Mouse (Mus musculus): Measurements from ENCODE around the gene Oip5. TPM values are rescaled to one million over a fixed set of nuclear protein-coding genes. Genes with fewer than 3 reads are reported as not detected.
"Not testable (repeated sequence)": the region's sequence is repeated elsewhere in the genome, so short reads cannot be mapped to it uniquely, and the experiment has no call there.

Oip5 gene
- polyA plus RNA-seq (2015; fragmentation: Nextera tagmentation; extraction: Ambion mirVana) = 27.9 and 29.5 TPM in 2 replicates

DNA sequence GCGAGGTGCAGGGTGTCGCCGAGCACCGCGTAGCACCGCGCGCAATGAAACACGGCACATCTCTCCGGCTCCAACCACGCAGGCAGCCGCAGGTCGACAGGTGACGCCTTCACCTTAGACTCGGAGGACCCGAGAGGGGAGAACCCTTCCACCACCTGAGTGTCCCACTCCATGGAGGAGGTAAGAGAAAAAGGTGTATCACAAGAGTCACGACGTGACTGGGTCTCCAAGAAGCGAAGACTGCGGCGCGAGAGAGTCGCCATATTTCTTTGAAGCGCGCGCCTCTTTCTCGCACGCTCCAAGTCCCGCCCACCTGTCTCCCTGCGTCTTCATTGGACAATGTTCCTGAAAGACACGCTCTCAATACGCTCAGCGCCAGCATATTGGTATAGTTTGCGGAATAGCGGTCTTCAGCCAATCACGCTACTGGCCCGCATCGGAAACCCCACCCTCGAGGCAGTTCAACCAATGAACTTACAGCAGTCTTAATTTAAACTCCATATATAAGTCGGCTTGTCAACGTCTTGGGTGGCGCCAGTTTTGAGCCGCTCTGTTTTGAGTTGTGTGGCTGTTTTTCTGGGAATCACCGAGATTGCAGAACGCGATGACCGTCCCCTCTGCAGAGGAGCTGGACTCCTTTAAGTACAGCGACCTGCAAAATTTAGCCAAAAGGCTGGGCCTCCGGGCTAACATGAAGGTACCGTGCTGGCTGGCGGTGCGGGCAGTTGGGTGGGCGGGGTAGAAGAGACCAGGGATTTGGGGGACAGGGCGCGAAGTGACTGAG, at the start of gene Oip5, which contains the start of gene Nusap1:
TSS of gene Oip5 (minus strand) at position 271 of the 784 bp plus-strand sequence.
TSS of gene Nusap1 (plus strand) at position 100 of the 784 bp plus-strand sequence.
- peaks cover 36% of the 10 kb centered on the region for H3K4me1 ChIP-seq
- peak within 1 kb of the TSS; percentile 82 for H3K4me2 ChIP-seq
- peak within 1 kb of the TSS; percentile 70 for H3K9ac ChIP-seq
- no peaks in the 10 kb centered on the region for H3K27me3 ChIP-seq
- no peaks in the 10 kb centered on the region for H3K9me3 ChIP-seq
- H3K27ac ChIP-seq = peak within 1 kb of the TSS; percentile 70
- under 1% methylated on average over 55 of the region's 55 CpGs for WGBS
- peak within 1 kb of the TSS; percentile 93 for H3K4me3 ChIP-seq
- no peaks in the 10 kb centered on the region for H3K36me3 ChIP-seq
- peak; percentile 99 for ATAC-seq (ENCODE audit: borderline replicate concordance, extremely low read depth, low FRiP score, low TSS enrichment)

DNA sequence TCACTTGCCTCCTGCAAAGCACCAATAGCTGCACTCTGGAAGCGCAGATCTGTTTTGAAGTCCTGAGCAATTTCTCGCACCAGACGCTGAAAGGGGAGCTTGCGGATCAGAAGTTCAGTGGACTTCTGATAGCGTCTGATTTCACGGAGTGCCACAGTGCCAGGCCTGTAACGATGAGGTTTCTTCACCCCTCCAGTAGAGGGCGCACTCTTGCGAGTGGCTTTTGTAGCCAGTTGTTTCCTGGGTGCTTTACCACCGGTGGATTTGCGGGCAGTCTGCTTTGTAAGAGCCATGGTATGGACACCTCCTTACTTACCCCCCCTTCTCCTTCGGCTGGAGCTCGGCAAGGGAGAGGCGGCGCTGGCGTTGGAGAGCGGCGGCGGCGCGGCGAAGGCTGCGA, 47.5 kb upstream of the Oip5 start:
- not testable (repeated sequence) for H3K4me3 ChIP-seq; H3K4me1 ChIP-seq; H3K9ac ChIP-seq; H3K4me2 ChIP-seq; H3K36me3 ChIP-seq; H3K9me3 ChIP-seq; H3K27me3 ChIP-seq; H3K27ac ChIP-seq; ATAC-seq (ENCODE audit: borderline replicate concordance, extremely low read depth, low FRiP score, low TSS enrichment)
- 74% methylated on average over 20 of the region's 23 CpGs for WGBS

DNA sequence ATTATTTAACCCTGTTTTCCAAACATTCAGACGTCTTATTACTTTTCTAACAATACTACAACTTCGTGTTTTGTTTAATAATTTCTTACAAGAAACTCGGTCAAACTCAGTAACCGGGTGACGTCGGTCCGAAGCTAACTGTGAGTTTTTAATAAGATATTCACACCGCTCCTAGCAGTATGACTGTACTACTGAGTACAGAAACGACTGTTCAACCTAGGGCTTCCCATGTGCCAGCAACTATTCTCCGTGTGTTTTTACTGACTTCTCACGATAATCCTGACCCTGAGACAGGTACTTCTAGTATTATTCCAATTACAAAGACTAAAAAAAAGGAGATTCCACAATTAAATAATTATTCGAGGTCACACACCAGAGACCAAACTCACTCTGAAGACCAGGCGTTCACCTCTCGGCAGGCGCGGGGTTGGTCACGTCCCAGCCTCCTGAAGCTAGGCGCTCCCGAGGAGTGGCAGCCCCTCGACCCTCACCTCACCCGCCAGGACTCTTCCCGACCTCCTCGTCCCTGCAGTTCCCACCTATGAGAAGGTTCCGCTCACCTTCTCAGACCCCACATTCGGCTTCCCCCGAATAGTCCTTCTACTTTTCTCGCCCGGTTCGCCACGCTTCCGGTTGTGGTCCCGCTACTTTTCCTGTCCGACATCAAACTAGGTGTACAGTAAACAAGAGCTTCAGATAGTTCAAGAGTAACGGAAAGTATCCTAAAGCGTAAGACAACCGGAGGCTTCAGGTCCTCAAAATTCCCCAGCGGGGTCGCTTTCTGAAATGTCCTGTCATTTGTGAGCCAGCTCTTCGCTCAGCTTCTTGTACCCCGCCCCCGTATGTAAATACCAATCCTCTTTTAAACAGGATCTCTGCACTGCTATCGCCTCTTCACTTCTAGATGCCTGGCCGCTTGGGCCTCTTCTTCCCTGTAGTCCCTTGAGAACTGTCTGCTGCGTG, 44.2 kb upstream of the Oip5 start, which contains the start of gene Ndufaf1:
TSS of gene Ndufaf1 (minus strand) at position 608 of the 963 bp plus-strand sequence.
- no peaks in the 10 kb centered on the region for H3K9me3 ChIP-seq
- H3K4me3 ChIP-seq = peak within 1 kb of the TSS; percentile 93
- H3K27ac ChIP-seq = no peak within 1 kb of the TSS
- H3K27me3 ChIP-seq = no peaks in the 10 kb centered on the region
- peak within 1 kb of the TSS; percentile 80 for H3K4me2 ChIP-seq
- WGBS = 1% methylated on average over 44 of the region's 44 CpGs
- H3K4me1 ChIP-seq = peaks cover 6% of the 10 kb centered on the region; the same call in 1 of the 2 replicates
- peak within 1 kb of the TSS; percentile 90 for H3K9ac ChIP-seq
- H3K36me3 ChIP-seq = peaks cover 8% of the 10 kb centered on the region; the same call in 1 of the 2 replicates
- ATAC-seq (ENCODE audit: borderline replicate concordance, extremely low read depth, low FRiP score, low TSS enrichment) = peak; percentile 57; the same call in 1 of the 2 replicates

DNA sequence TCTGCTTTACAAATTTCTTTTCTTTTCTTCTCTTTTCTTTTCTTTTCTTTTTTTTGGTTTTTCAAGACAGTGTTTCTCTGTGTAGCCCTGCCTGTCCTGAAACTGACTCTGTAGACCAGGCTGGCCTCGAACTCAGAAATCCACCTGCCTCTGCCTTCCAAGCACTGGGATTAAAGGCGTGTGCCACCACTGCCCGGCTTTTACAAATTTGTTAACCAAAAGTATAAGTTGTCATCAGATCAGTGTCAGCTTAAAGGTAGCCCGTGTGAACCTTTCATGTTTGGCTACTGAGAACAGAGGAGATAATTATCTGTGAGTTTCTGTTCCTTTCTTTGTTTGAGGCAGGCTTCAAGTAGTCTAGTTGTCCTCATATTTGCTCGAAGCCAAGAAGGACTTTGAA, 26.0 kb upstream of the Oip5 start:
- WGBS = 84% methylated on average over 5 of the region's 5 CpGs
- H3K36me3 ChIP-seq = peaks cover 87% of the 10 kb centered on the region

DNA sequence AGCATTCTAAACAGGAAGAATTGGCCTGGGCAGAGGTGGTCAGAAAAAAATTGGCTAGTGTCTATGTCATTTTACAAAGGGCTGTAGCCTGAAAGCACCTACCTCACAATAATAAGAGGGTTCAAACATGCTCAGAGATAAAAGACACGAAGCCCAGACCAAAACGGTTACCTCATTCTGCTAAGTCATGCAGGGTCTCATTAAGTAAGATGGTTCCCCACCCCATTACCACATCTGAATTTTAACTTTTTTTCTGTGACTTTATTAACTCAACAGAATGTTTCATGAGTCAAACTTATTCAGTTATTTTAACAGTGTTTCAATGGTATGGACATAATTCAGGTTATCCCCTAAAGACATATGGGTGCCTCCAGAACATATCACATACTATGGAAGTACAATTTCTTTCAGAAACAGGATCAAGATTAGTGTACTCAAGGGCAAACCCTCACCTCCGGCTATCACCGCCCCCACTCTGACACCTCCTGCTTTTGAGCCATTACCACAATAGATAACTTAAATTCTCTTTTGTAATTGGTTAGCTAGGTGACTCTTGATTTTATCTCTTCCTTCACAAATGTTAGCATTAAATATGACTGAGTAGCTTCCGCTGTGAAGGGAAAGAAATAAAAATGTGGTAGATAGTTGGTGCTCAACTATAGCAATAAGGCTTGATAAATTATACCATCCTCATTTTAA, 23.1 kb upstream of the Oip5 start:
- Histone ChIP-seq H3K9me3 (no peaks in the 10 kb centered on the region), H3K9ac (no peak overlapping the region), H3K27ac (no peak overlapping the region), H3K27me3 (no peaks in the 10 kb centered on the region), H3K36me3 (peaks cover 86% of the 10 kb centered on the region), H3K4me2 (no peak overlapping the region), H3K4me3 (no peak overlapping the region), H3K4me1 (no peaks in the 10 kb centered on the region)
- WGBS = 89% methylated on average over 5 of the region's 5 CpGs
- no peak for ATAC-seq (ENCODE audit: borderline replicate concordance, extremely low read depth, low FRiP score, low TSS enrichment)

More for the DNA sequence above, 26.0 kb upstream of the Oip5 start:
- H3K4me3 ChIP-seq = no peak overlapping the region
- no peak for ATAC-seq (ENCODE audit: borderline replicate concordance, extremely low read depth, low FRiP score, low TSS enrichment)
- no peak overlapping the region for H3K9ac ChIP-seq
- no peaks in the 10 kb centered on the region for H3K9me3 ChIP-seq
- no peaks in the 10 kb centered on the region for H3K27me3 ChIP-seq
- no peak overlapping the region for H3K4me2 ChIP-seq
- H3K27ac ChIP-seq = no peak overlapping the region
- H3K4me1 ChIP-seq = no peaks in the 10 kb centered on the region

DNA sequence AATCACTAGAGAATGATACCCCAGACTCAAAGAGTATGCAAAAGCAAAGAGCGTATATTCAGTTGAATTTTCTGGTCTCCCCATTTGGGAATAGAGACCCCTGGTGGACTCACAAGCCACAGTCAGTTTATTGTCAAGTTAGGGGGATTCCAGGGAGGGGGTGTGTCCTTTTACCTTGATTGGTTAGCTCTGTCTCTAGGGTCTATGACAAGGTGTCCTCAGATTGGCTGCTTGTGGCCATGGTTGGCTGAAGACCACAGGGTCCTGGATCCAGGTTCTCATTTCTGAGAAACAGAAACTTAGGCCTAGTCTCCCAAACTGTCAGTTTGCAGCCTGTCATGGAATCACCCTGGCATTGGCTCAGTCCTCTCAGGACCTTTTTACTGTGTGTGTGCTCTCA, 18.5 kb upstream of the Oip5 start:
- H3K27ac ChIP-seq = no peak overlapping the region
- no peak for ATAC-seq (ENCODE audit: borderline replicate concordance, extremely low read depth, low FRiP score, low TSS enrichment)
- H3K9ac ChIP-seq = no peak overlapping the region
- H3K4me2 ChIP-seq = no peak overlapping the region
- H3K9me3 ChIP-seq = no peaks in the 10 kb centered on the region
- WGBS = 88% methylated on average over 1 of the region's 1 CpGs
- H3K27me3 ChIP-seq = no peaks in the 10 kb centered on the region
- no peak overlapping the region for H3K4me3 ChIP-seq
- peaks cover 90% of the 10 kb centered on the region for H3K36me3 ChIP-seq
- H3K4me1 ChIP-seq = no peaks in the 10 kb centered on the region

DNA sequence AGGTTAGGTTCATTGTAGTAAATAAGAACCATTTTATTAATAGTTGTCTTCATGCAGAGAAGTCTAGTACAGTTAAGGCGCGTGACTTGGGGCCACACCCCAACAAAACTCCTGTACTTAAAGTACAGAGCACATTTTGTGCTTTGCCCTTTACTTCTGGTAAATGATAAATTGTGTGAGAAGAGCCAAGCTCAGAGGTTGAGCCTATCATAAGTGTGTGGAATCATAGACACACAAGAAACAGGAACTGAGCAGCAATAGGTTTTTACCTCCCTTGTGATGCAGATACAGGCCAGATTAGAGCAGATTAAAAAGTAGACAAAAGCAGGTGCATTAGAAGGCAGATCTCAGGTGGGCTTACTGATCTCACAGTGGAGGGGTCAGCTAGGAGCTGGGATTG, 3.0 kb upstream of the Oip5 start:
- Histone ChIP-seq H3K4me2 (peak overlapping the region; percentile 7), H3K4me3 (no peak overlapping the region), H3K36me3 (peaks cover 22% of the 10 kb centered on the region), H3K9ac (no peak overlapping the region), H3K9me3 (no peaks in the 10 kb centered on the region), H3K27me3 (no peaks in the 10 kb centered on the region), H3K27ac (no peak overlapping the region), H3K4me1 (peaks cover 36% of the 10 kb centered on the region)
- no peak for ATAC-seq (ENCODE audit: borderline replicate concordance, extremely low read depth, low FRiP score, low TSS enrichment)
- 93% methylated on average over 2 of the region's 2 CpGs for WGBS

DNA sequence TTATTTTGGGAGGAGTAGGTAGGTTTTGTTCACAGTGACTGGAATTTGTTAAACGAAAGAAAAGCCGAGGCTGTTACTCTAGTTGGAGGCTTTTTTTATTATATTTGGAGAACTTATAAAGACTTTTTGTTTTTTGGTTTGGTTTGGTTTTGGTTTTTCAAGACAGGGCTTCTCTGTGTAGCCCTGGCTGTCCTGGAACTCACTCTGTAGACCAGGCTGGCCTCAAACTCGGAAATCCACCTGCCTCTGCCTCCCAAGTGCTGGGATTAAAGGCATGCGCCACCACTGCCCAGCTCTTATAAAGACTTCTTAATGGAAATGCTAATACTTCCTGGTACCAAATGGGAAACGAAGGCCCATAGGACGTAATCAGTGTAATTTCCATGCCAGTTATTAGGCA, 733 bp upstream of the Oip5 start:
- Histone ChIP-seq H3K9ac (peak overlapping the region; percentile 55), H3K4me3 (peak overlapping the region; percentile 93), H3K27ac (peak overlapping the region; percentile 70), H3K4me2 (peak overlapping the region; percentile 82), H3K4me1 (peaks cover 36% of the 10 kb centered on the region)
- not testable (repeated sequence) for H3K36me3 ChIP-seq; H3K9me3 ChIP-seq; ATAC-seq (ENCODE audit: borderline replicate concordance, extremely low read depth, low FRiP score, low TSS enrichment); H3K27me3 ChIP-seq
- 8% methylated on average over 6 of the region's 6 CpGs for WGBS

DNA sequence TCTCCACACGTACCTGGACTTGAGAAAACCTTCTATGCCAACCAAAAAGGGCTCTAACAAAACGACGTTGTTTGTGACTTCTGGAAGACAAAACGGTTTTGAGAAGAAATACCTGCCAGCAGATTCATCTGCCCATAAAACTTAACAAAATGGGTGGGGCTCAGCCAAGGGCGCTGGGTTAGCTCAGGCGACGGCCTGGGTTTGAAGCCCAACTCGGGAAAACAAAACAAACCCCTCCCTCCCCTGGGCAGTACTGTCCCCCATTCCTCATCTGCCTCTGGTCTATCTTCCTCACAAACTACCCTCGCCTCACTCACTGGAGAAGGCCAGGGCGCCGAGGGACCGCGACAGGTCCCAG, 449 bp downstream of the Oip5 start:
- no peaks in the 10 kb centered on the region for H3K9me3 ChIP-seq
- peak overlapping the region; percentile 93 for H3K4me3 ChIP-seq
- peak; percentile 60 for ATAC-seq (ENCODE audit: borderline replicate concordance, extremely low read depth, low FRiP score, low TSS enrichment)
- WGBS = 0% methylated on average over 12 of the region's 13 CpGs
- peak overlapping the region; percentile 70 for H3K9ac ChIP-seq
- peak overlapping the region; percentile 82 for H3K4me2 ChIP-seq
- H3K27ac ChIP-seq = peak overlapping the region; percentile 66
- H3K27me3 ChIP-seq = no peaks in the 10 kb centered on the region
- no peaks in the 10 kb centered on the region for H3K36me3 ChIP-seq
- peaks cover 36% of the 10 kb centered on the region for H3K4me1 ChIP-seq

DNA sequence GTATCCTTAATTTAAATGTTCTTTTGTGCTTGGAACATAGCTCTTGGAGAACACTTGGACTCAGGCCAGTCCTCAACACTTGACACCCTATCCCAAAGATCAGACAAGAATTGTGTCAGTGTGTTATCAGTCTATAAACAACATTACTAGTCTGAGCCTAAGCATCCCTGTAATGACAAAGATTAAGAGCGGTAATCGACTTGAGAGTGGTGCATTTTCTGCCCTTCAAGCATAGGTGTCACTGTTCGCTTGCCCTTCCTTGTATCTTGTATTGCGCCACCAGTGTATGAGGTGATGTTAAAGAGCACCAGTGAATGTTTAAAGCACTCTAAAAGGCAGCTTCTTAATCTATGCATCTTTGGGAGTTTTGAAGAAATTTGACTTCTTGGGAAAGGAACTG, 11.2 kb downstream of the Oip5 start:
- ATAC-seq (ENCODE audit: borderline replicate concordance, extremely low read depth, low FRiP score, low TSS enrichment) = no peak
- no peaks in the 10 kb centered on the region for H3K9me3 ChIP-seq
- no peaks in the 10 kb centered on the region for H3K27me3 ChIP-seq
- H3K36me3 ChIP-seq = peaks cover 68% of the 10 kb centered on the region
- no peak overlapping the region for H3K9ac ChIP-seq
- no peak overlapping the region for H3K27ac ChIP-seq
- H3K4me2 ChIP-seq = no peak overlapping the region
- WGBS = 86% methylated on average over 4 of the region's 4 CpGs
- H3K4me3 ChIP-seq = no peak overlapping the region
- H3K4me1 ChIP-seq = 0 out of 2 replicates have a peak, but pooled peaks cover 4% of the 10 kb centered on the region

DNA sequence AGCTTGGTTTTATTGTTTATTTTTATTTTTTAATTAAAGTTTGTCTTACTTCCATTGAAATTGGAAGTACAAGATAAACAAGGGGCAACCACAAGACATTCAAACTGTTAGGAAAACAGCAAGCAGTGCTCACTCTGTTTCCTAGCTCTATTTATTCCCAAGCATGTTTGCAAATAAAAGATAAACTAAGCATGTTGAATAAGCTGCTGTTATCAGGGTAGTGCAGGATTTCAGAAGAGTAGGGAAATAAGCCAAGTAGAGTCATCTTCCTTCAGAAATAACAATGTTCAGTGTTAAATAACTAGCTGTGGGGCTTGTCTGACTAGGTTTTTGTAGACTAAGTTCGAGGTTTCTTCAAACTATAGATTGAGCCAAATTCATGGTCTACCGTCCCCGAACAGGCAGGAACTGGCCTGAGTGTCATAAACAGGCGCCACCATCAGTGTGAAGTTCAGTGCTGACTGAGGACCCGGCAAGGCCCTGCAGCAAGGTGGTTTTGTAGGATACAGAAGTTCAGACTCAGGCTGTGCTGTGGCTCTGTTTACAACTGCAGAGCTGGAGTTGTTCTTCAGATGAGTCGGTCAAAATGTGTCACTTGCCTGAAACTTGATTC, 12.8 kb downstream of the Oip5 start:
- Histone ChIP-seq H3K27ac (no peak overlapping the region), H3K4me2 (no peak overlapping the region), H3K36me3 (peaks cover 69% of the 10 kb centered on the region), H3K4me1 (0 out of 2 replicates have a peak, but pooled peaks cover 7% of the 10 kb centered on the region), H3K27me3 (no peaks in the 10 kb centered on the region), H3K4me3 (no peak overlapping the region), H3K9me3 (no peaks in the 10 kb centered on the region), H3K9ac (no peak overlapping the region)
- ATAC-seq (ENCODE audit: borderline replicate concordance, extremely low read depth, low FRiP score, low TSS enrichment) = no peak
- 82% methylated on average over 6 of the region's 6 CpGs for WGBS

Data from lung, embryonic 15.5 days (tissue).